Mouse (Mus musculus) ES-E14 (cell line): Measurements from ENCODE around the gene Mrm1.

Source experiments
- HCFC1 ChIP-seq: IDR thresholded peaks from 2 replicates; pipeline ENCODE4 v1.6.1; 2012; ENCODE audit warnings: low read length, inconsistent platforms, borderline replicate concordance; ENCODE audit not compliant: insufficient read depth
- MAFK ChIP-seq: IDR thresholded peaks from 2 replicates; pipeline ENCODE4 v1.6.1; 2014; ENCODE audit warnings: mild to moderate bottlenecking, low read depth, low read length, inconsistent platforms; ENCODE audit not compliant: insufficient read depth
- ZC3H11A ChIP-seq: IDR thresholded peaks from 2 replicates; pipeline ENCODE4 v1.6.1; 2012; ENCODE audit warnings: low read depth, mild to moderate bottlenecking, inconsistent platforms, low read length, borderline replicate concordance

DNA sequence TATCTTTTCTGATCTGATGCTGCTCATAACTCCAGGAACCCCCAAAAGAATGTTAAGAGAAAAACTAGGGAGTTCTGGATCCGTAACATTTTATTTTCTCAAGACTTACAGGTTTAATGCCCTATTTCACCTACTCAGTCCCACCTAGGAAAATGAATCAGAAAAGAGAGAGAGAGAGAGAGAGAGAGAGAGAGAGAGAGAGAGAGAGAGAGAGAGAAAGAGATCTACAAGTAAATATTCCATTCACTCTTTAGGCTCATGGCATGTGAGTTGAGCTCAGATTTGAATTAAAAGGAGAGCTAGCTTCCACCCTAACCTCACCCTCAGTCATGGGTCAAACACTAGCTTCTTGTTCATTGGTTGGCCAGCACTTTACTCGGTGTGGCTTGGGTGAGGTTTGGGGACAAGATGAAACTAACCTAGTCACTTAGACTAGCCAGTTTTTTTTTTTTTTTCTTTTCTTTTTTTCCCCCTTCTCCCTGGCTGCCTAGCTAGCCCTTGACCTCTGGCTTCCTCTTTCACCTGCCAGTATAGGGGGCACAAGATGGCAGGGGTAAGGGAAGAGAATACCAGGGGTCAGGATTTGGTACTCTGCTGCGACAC is 8.7 kb upstream of the Mrm1 start:
- TF ChIP-seq MAFK (no peak), ZC3H11A (no peak), HCFC1 (no peak)
